In the genomic region with DNA sequence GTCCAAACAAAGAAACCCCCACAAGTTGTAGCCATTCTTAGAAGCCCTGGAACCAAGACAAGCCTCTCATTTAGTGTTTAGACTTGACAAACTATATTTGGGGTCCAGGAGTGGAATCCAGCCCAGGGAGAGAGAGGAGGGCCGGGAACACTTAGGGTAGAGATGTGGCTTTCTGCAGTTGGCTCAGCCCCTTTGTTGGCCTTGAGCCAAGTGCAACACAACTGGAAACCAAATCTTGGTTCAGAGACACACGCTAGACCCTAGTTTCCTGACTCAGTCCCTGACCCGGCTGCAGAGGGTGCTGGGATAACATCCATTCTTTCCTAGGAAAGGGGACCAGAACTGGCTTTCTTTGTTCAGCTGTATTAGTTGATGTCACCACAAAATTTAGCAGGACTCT, we compare ENCODE assay signal across 17 mouse cellular contexts.
DNase-seq lines count a peak whose midpoint lies in the region; ATAC-seq and TF ChIP-seq lines count a peak whose summit lies in the region.
"Had no signal": no experiment of that assay in that cellular context is flagged by ENCODE, and none has a peak within 500 bp of the region (broad histone marks: within the 10 kb centered on the region; RNA-seq: fewer than 3 reads in every experiment).

No protein-coding gene starts in this region.

- TF ChIP-seq EP300 in stomach, postnatal 0 days (optimal IDR thresholded peaks at IDR 0.05): no peak

- peak; percentile 90 for DNase-seq in heart, adult 11 months
- no peak for DNase-seq in heart, adult 8-10 months (ENCODE audit: low spot score)
- peak; percentile 64 for DNase-seq in kidney, postnatal 0 days (ENCODE audit: low spot score)
- DNase-seq in kidney, adult 18-20 months: no peak
- DNase-seq in stomach, postnatal 0 days (ENCODE audit: low spot score): no peak
- no peak for DNase-seq in spleen, adult 12 weeks (ENCODE audit: low spot score)
- no peak for DNase-seq in cerebellum, adult 9-11 months
- DNase-seq: cerebellum, adult 9-10 months; gastrocnemius, postnatal 14 days; midbrain, embryonic 14.5 days; right cerebral cortex, postnatal 14 days; thymus, postnatal 25 days had no signal

- no peak overlapping the region for H3K27ac ChIP-seq in kidney, postnatal 0 days
- H3K27ac ChIP-seq in stomach, embryonic 16.5 days (ENCODE audit: low read length): no peak overlapping the region
- H3K27ac ChIP-seq in stomach, postnatal 0 days (replicated peaks): no peak overlapping the region
- H3K27ac ChIP-seq: forebrain, embryonic 12.5 days; hindbrain, postnatal 0 days; limb, embryonic 13.5 days; liver, embryonic 14.5 days had no signal

- H3K4me3 ChIP-seq in kidney, postnatal 0 days (replicated peaks; ENCODE audit: low read depth, low read length): no peak overlapping the region
- no peak overlapping the region for H3K4me3 ChIP-seq in stomach, embryonic 16.5 days (replicated peaks; ENCODE audit: low read length)
- no peak overlapping the region for H3K4me3 ChIP-seq in stomach, postnatal 0 days (ENCODE audit: low read depth, low read length)
- H3K4me3 ChIP-seq: forebrain, embryonic 12.5 days; limb, embryonic 13.5 days had no signal

- 21% methylated on average over 3 of the region's 3 CpGs for WGBS in kidney, postnatal 0 days
- WGBS in stomach, embryonic 16.5 days: 46% methylated on average over 3 of the region's 3 CpGs
- WGBS in stomach, postnatal 0 days: 36% methylated on average over 3 of the region's 3 CpGs

- no peak overlapping the region for H3K9ac ChIP-seq in kidney, postnatal 0 days (ENCODE audit: low read depth, low read length)
- no peak overlapping the region for H3K9ac ChIP-seq in stomach, embryonic 16.5 days (ENCODE audit: low read length)
- H3K9ac ChIP-seq in stomach, postnatal 0 days (ENCODE audit: low read length): no peak overlapping the region
- H3K9ac ChIP-seq: forebrain, embryonic 12.5 days; limb, embryonic 13.5 days; liver, embryonic 14.5 days had no signal

- H3K9me3 ChIP-seq in kidney, postnatal 0 days (replicated peaks; ENCODE audit: low read length): no peaks in the 10 kb centered on the region
- no peaks in the 10 kb centered on the region for H3K9me3 ChIP-seq in stomach, embryonic 16.5 days (replicated peaks; ENCODE audit: control insufficient read depth, low read length)
- H3K9me3 ChIP-seq in stomach, postnatal 0 days (ENCODE audit: control insufficient read depth, low read length): no peaks in the 10 kb centered on the region
- H3K9me3 ChIP-seq: forebrain, embryonic 12.5 days; limb, embryonic 13.5 days had no signal

- ATAC-seq in kidney, postnatal 0 days (replicated peaks; ENCODE audit: low FRiP score, low read depth): no peak
- peak; percentile 44 for ATAC-seq in stomach, embryonic 16.5 days (ENCODE audit: insufficient read depth, low FRiP score)
- ATAC-seq in stomach, postnatal 0 days (ENCODE audit: low FRiP score, low TSS enrichment): no peak; the same call in 1 of the 2 replicates
- ATAC-seq: hindbrain, postnatal 0 days had no signal

- no peaks in the 10 kb centered on the region for H3K27me3 ChIP-seq in kidney, postnatal 0 days (ENCODE audit: insufficient read depth, low read length)
- no peaks in the 10 kb centered on the region for H3K27me3 ChIP-seq in stomach, embryonic 16.5 days (ENCODE audit: control insufficient read depth, insufficient read depth, low read length)
- H3K27me3 ChIP-seq in stomach, postnatal 0 days (ENCODE audit: control insufficient read depth, insufficient read depth, low read length): no peaks in the 10 kb centered on the region

- no peak for TF ChIP-seq CTCF in kidney, postnatal 0 days (IDR thresholded peaks at IDR 0.05; ENCODE audit: low read depth)
- TF ChIP-seq CTCF in stomach, postnatal 0 days (IDR thresholded peaks at IDR 0.05; ENCODE audit: low read depth): no peak

- peaks cover 3% of the 10 kb centered on the region; the same call in 1 of the 2 replicates for H3K4me1 ChIP-seq in kidney, postnatal 0 days (replicated peaks; ENCODE audit: insufficient read depth, low read length)
- 0 out of 2 replicates have a peak, but pooled peaks cover 4% of the 10 kb centered on the region for H3K4me1 ChIP-seq in stomach, embryonic 16.5 days (ENCODE audit: control insufficient read depth, insufficient read depth, low read length)
- no peaks in the 10 kb centered on the region for H3K4me1 ChIP-seq in stomach, postnatal 0 days (replicated peaks; ENCODE audit: control insufficient read depth, insufficient read depth)

- no peaks in the 10 kb centered on the region for H3K36me3 ChIP-seq in kidney, postnatal 0 days (ENCODE audit: insufficient read depth, low read length)
- H3K36me3 ChIP-seq in stomach, embryonic 16.5 days (ENCODE audit: control insufficient read depth, insufficient read depth, low read length): no peaks in the 10 kb centered on the region
- H3K36me3 ChIP-seq in stomach, postnatal 0 days (ENCODE audit: control insufficient read depth, insufficient read depth, low read length): no peaks in the 10 kb centered on the region
- H3K36me3 ChIP-seq: forebrain, embryonic 12.5 days; limb, embryonic 13.5 days had no signal

- no peak overlapping the region for H3K4me2 ChIP-seq in kidney, postnatal 0 days (ENCODE audit: low read length)
- no peak overlapping the region for H3K4me2 ChIP-seq in stomach, embryonic 16.5 days (ENCODE audit: low read depth, low read length)
- H3K4me2 ChIP-seq in stomach, postnatal 0 days (replicated peaks; ENCODE audit: low read depth): no peak overlapping the region
- H3K4me2 ChIP-seq: forebrain, embryonic 12.5 days; limb, embryonic 13.5 days had no signal

Comparison
In these comparisons a context has a peak if more than half of its experiments do, and no peak if none do; other contexts are left out.
1. DNase-seq: peak in heart, adult 11 months (single experiment) and kidney, postnatal 0 days (single experiment); none in heart, adult 8-10 months (single experiment), kidney, adult 18-20 months (single experiment), stomach, postnatal 0 days (single experiment), spleen, adult 12 weeks (single experiment) and cerebellum, adult 9-11 months (single experiment).